Mouse (Mus musculus): ENCODE measurements around the gene Erg.

Erg gene

DNA sequence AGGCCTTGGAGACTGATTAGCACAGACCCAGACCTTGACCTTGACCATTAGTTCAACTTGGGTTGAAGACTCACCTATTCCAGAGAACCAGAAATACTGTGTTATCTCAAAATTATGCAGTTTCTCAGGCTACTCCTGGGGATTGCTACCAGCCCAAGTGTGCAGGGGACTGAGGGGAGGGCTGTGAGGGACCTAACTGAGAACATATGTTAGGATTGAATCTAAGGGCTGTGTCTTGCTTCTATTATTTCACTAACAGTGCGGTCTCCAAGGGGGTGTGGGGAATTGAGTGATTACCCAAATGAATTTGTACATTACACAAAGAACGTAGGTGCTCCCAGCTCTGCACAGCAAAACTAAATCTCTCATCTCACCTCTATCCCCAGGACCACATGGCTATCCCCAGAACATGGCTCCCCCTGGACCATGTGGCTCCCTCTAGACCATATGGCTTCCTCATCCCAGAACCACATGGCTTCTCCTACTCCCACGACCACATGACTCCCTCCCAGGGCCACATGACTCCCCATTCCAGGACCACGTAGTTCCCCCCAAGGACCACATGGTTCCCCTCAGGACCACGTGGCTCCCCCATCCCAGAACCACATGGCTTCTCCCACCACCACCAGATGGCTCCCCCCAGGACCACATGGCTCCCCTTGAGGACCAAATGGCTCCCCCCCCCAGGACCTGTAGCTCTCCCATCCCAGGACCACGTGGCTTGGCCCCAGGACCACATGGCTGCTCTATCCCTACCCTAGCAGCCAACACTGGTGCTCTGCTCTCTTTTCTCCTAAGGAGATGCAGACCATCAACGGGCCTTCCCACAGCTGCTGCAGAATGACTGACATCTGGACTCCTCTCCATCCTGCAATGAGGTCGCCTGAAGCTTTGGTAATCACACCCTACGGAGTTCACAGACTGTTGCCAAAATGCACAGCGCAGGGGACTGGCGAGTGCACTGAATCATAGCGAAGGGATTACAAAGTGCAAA is 229.1 kb downstream of the Erg start:
- no peak for DNase-seq (ENCODE audit: low read depth in 1 of 2, low spot score in 2 of 2)

DNA sequence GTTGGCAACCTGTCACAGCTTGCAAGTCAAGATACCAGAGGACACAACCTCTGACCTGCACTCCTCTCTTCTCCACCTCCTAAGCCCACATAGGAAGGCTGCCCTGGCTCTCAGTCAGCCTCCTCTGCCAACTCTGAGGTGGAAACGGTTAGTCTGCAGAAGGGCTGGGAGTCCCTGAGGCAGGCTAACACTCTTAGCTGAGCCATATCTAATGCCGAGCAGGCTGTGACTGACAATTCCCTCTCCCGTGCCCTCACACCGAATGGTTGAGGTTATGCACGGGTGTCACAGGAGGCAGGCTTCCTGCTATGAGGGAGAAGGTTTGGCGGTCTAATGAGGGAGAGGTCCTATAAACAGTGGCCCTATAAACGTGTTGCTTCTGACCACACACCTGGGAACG is 232.6 kb downstream of the Erg start:
- no peak for DNase-seq (ENCODE audit: low read depth in 1 of 2, low spot score in 2 of 2)

DNA sequence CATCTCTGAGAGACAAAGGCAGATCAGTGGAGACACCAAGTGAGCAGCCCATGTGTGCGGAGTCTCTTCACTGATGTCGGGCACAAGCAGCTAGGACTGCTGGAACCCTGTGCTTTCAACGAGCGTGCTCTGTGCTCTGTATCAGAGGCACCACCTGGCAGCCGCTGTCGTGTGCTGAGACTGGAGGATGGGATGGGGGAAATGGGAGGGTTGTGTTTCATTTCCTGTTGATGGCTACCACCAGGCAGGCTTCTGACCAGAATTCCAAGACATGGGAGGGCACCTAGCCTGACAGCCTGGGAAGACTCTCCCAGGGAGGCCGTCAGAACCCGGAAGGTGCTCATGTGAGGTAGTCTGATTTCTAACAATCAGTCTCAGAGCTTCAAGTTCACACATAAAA is 234.1 kb downstream of the Erg start:
- DNase-seq (ENCODE audit: low read depth in 1 of 2, low spot score in 2 of 2), result no peak

GRCm38 (mm10) chr16:95350499-95350898 is 235.9 kb downstream of the Erg start:
- no peak for DNase-seq (ENCODE audit: low read depth in 1 of 2, low spot score in 2 of 2)

GRCm38 (mm10) chr16:95349745-95350144 is 236.6 kb downstream of the Erg start:
- no peak for DNase-seq (ENCODE audit: low read depth in 1 of 2, low spot score in 2 of 2)

DNA sequence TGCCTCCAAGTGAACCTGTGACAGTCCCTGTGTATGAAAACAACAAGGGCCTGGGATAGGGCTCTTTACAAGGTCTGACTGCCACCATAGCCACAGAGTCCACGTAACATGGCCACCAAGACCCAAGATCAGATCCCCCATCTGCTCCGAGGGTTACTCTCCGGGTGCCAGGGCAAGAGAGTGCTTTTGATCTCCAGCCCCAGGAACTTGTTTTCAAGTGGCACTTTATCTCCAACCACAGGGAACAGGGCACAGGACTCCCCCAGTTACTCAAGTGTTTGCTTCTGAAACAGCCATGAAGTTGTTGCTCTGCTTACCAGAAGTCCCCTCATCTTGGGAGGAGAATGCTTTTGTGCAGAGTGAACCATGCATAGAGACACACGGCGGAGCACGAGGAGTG is 237.0 kb downstream of the Erg start:
- DNase-seq (ENCODE audit: low read depth in 1 of 2, low spot score in 2 of 2), result no peak

DNA sequence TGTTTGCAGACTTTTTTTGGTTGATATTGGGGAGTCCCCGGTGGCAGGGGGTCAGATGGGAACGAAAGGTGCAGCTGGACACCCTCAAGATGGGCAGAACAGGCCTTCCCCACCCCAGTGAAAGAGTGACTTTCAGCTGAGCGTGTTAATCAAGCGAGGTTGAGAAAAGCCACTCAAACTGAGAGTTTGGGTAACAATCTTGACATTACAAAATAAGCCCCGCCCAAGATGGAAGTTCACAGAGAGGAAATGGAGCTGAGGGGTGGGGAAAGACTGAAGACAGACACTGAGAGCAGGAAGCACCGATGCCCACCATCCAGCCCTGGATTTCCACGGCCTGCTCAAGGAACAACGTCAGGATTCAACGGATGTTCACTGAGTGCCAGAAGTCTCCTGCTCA is 237.8 kb downstream of the Erg start:
- no peak for DNase-seq (ENCODE audit: low read depth in 1 of 2, low spot score in 2 of 2)

- DNase-seq (ENCODE audit: low read depth in 1 of 2, low spot score in 2 of 2), result no peak
Measured at GRCm38 (mm10) chr16:95347202-95347601, 239.2 kb downstream of the Erg start.

DNA sequence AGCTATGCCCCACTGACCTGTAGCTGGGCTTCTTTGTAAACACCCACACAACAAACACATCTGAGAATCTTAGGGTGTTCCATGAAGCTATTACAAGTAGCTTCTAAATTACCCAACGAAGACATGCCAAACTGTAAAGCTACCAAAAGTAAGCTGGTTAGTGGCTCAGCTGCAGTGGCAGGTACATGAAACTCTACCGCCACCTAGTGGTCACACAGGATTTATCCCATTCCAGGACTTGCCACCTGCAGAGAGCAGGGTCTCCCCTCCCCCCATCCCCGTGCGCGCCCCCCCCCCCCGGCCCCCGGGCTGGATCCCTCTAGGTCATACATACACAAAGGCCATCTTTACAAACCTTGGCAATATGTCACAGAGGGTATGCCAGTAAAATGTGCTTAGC is 240.5 kb downstream of the Erg start:
- DNase-seq (ENCODE audit: low read depth in 1 of 2, low spot score in 2 of 2), result no peak

DNA sequence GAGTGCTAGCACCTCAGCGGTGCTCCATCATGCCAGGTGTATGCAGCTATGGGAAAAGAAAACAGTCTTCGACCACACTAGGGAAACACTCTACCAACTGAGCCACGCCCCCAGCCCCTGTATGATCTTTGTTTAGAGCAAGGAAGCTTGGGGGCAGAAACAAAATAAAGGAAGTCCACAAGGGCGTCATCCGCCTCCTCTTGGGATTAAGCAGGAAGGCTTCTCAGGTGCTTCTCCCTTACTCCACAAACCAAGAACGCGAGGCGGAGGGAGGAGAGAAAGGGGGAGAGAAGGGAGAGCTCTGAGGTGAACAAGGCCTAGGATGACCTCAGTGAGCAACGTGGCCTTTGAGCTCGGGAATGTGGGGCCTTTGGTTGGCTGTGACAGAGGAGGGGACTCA is 241.4 kb downstream of the Erg start:
- no peak for DNase-seq (ENCODE audit: low read depth in 1 of 2, low spot score in 2 of 2)

GRCm38 (mm10) chr16:95342030-95342429 is 244.4 kb downstream of the Erg start:
- DNase-seq (ENCODE audit: low read depth in 1 of 2, low spot score in 2 of 2), result no peak

DNA sequence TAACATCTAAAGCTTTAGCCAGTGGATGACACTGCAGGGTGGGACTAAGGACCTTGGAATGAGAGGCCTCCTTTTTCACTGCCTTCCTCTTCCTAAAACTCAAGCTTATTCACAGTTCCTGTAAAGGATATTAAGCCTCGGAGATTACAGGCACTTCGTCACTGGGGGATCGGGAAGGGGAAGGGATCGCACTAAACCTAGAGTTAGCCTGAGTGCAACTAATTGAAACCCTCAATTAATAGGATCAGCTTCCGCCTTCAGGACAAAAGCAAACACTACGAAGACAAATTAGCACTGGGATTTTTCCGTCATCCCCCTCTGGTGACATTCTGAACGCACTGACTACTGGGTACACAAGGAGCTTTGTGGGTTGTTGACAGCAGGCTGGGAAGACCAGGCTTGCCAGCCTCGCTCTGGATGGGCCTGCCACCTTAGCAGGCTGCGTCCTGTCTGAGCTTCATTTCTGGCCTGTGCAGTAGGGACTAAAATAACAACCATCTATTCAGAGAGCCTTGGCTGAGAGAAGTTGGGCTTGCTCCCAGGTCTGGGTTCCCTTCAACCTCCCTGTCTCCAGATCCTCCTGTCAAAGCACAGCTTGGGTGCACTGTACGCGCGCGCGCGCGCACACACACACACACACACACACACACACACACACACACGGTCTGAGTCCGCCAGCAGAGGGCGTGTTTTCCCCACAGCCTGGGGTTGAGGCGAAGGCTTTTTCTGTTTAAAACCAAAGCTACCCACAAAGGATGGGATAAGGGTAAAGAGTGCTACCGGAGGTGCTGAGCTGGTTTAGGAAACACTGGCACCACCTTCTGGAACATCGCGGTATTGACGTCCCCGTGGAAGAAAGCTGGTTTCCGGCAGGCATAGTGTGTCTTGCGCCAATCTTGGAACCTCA is 245.3 kb downstream of the Erg start:
- peak in 1 of 2 experiments; percentile 15 for DNase-seq (ENCODE audit: low read depth in 1 of 2, low spot score in 2 of 2)

GRCm38 (mm10) chr16:95332159-95332558 is 254.2 kb downstream of the Erg start:
- DNase-seq (ENCODE audit: low read depth in 1 of 2, low spot score in 2 of 2), result no peak

GRCm38 (mm10) chr16:95321945-95322625 is 264.3 kb downstream of the Erg start:
- no peak for DNase-seq (ENCODE audit: low read depth in 1 of 2, low spot score in 2 of 2)
